Mouse (Mus musculus) midbrain, postnatal 0 days (tissue): ENCODE measurements around the gene Acap1. TPM values are rescaled to one million over a fixed set of nuclear protein-coding genes. Genes with fewer than 3 reads are reported as not detected.
A peak's percentile ranks its signal among the peaks of the same experiment; 100 is the strongest.

Source experiments
- ATAC-seq: fragments of 200-750 bp; cut with Nextera tagmentation; 2 replicates; pipeline ENCODE4 v1.8.0; 2017; ENCODE audit warnings: moderate number of reproducible peaks, mild to moderate bottlenecking, moderate TSS enrichment, moderate library complexity; ENCODE audit not compliant: low FRiP score
- DNase-seq: peaks from one replicate; pipeline ENCODE4 v3.0.0-alpha.2; 2015; ENCODE audit warnings: low spot score
- H3K27ac ChIP-seq: fragments of 300-500 bp; sonication (generic); 2 replicates; pipeline ENCODE4 v1.5.1; 2014; ENCODE audit warnings: low read depth, mild to moderate bottlenecking, low read length, mixed read lengths
- H3K27me3 ChIP-seq: fragments of 300-500 bp; sonication (generic); 2 replicates; pipeline ENCODE4 v1.6.1; 2014; ENCODE audit warnings: low read length, control low read depth, mixed read lengths; ENCODE audit not compliant: insufficient read depth
- H3K36me3 ChIP-seq: fragments of 300-500 bp; sonication (generic); 2 replicates; pipeline ENCODE4 v1.6.1; 2014; ENCODE audit warnings: low read length, control low read depth, mixed read lengths; ENCODE audit not compliant: insufficient read depth
- H3K4me1 ChIP-seq: fragments of 300-500 bp; sonication (generic); 2 replicates; pipeline ENCODE4 v1.6.1; 2014; ENCODE audit warnings: mild to moderate bottlenecking, control low read depth, antibody characterized with exemption, low read length, mixed read lengths; ENCODE audit not compliant: insufficient read depth
- H3K4me2 ChIP-seq: fragments of 300-500 bp; sonication (generic); 2 replicates; pipeline ENCODE4 v1.6.1; 2014; ENCODE audit warnings: low read depth, mild to moderate bottlenecking, low read length, mixed read lengths; ENCODE audit not compliant: poor library complexity, severe bottlenecking
- H3K4me3 ChIP-seq: fragments of 300-500 bp; sonication (generic); 2 replicates; pipeline ENCODE4 v1.5.1; 2014; ENCODE audit warnings: low read depth, mild to moderate bottlenecking, low read length, moderate library complexity
- H3K9ac ChIP-seq: fragments of 300-500 bp; sonication (generic); replicated peaks from 2 replicates; pipeline ENCODE4 v1.6.1; 2014; ENCODE audit warnings: mild to moderate bottlenecking, low read length, moderate library complexity, mixed read lengths; ENCODE audit not compliant: poor library complexity, severe bottlenecking
- H3K9me3 ChIP-seq: fragments of 300-500 bp; sonication (generic); 2 replicates; pipeline ENCODE4 v1.6.1; 2016; ENCODE audit warnings: low read length, control low read depth
- CTCF ChIP-seq: IDR thresholded peaks from 2 replicates; pipeline ENCODE4 v1.5.1; 2016; ENCODE audit warnings: antibody characterized with exemption, mild to moderate bottlenecking
- WGBS: fragments of 180-500 bp; shearing (Covaris S2); extraction: QIAGEN DNeasy Blood & Tissue Kit; methylation state at CpG from one replicate; pipeline ENCODE4 v1.1.7; 2014; 5-methylcytosine and 5-hydroxymethylcytosine counted together
- polyA plus RNA-seq: library from polyadenylated mRNA; unstranded; fragments of >200 nt; fragmentation: Nextera tagmentation; extraction: Ambion mirVana; gene quantifications from 2 replicates; pipeline ENCODE4 v1.2.1, GENCODE M21; 2015
- total RNA-seq: library from RNA; depleted of rRNA; stranded (reverse); fragments of >200 nt; gene quantifications from 2 replicates; pipeline ENCODE4 v1.2.3, GENCODE M21; 2014

The Acap1 gene
- total and polyA plus RNA-seq, 2 experiments from 2014 or later: 0.14 TPM; not detected in 1

GRCm38 (mm10) chr11:69837952-69838713 is 57.2 kb downstream of the Acap1 start, which contains the start of gene Tmem256:
Gene Tmem256 (plus strand): TSS chr11:69838514.
- Histone ChIP-seq H3K4me3 (peak within 1 kb of the TSS; percentile 91), H3K36me3 (peaks cover 4% of the 10 kb centered on the region; the same call in 1 of the 2 replicates), H3K27ac (peak within 1 kb of the TSS; percentile 97), H3K9me3 (no peaks in the 10 kb centered on the region), H3K27me3 (no peaks in the 10 kb centered on the region), H3K4me2 (peak within 1 kb of the TSS; percentile 97), H3K4me1 (peaks cover 11% of the 10 kb centered on the region; the same call in 1 of the 2 replicates), H3K9ac (peak within 1 kb of the TSS; percentile 98)
- ATAC-seq (peak; percentile 92), DNase-seq (peak; percentile 100)
- no peak; the same call in 1 of the 2 replicates for TF ChIP-seq CTCF
- WGBS: 1% methylated on average over 34 of the region's 34 CpGs

- Histone ChIP-seq H3K9ac (peak within 1 kb of the TSS; percentile 98), H3K4me2 (peak within 1 kb of the TSS; percentile 97), H3K27me3 (no peaks in the 10 kb centered on the region), H3K27ac (peak within 1 kb of the TSS; percentile 97), H3K36me3 (peaks cover 8% of the 10 kb centered on the region), H3K4me1 (peaks cover 11% of the 10 kb centered on the region; the same call in 1 of the 2 replicates), H3K9me3 (no peaks in the 10 kb centered on the region), H3K4me3 (peak within 1 kb of the TSS; percentile 91)
- WGBS: 0% methylated on average over 32 of the region's 32 CpGs
- TF ChIP-seq CTCF: peak; percentile 42; the same call in 1 of the 2 replicates
- DNase-seq: no peak
- peak; percentile 85 for ATAC-seq
These were observed 57.8 kb downstream of the Acap1 start, which contains the start of gene Nlgn2 for GRCm38 (mm10) chr11:69837604-69837951. Gene Nlgn2 (minus strand): TSS chr11:69837784.

GRCm38 (mm10) chr11:69836703-69837576 is 58.4 kb downstream of the Acap1 start:
- H3K36me3 ChIP-seq: peaks cover 14% of the 10 kb centered on the region
- H3K9ac ChIP-seq: peak overlapping the region; percentile 98
- WGBS: under 1% methylated on average over 24 of the region's 52 CpGs
- no peaks in the 10 kb centered on the region for H3K27me3 ChIP-seq
- no peaks in the 10 kb centered on the region for H3K9me3 ChIP-seq
- H3K4me2 ChIP-seq: peak overlapping the region; percentile 97
- peak overlapping the region; percentile 91 for H3K4me3 ChIP-seq
- ATAC-seq: no peak
- no peak for TF ChIP-seq CTCF
- peaks cover 11% of the 10 kb centered on the region; the same call in 1 of the 2 replicates for H3K4me1 ChIP-seq
- H3K27ac ChIP-seq: peak overlapping the region; percentile 97
- peak; percentile 51 for DNase-seq

GRCm38 (mm10) chr11:69835966-69836335 is 59.4 kb downstream of the Acap1 start:
- Histone ChIP-seq H3K9ac (peak overlapping the region; percentile 98), H3K4me2 (peak overlapping the region; percentile 97), H3K27me3 (no peaks in the 10 kb centered on the region), H3K9me3 (no peaks in the 10 kb centered on the region), H3K27ac (peak overlapping the region; percentile 97), H3K4me1 (peaks cover 11% of the 10 kb centered on the region; the same call in 1 of the 2 replicates), H3K4me3 (peak overlapping the region; percentile 91), H3K36me3 (peaks cover 14% of the 10 kb centered on the region)
- DNase-seq (no peak), ATAC-seq (no peak)
- WGBS: 4% methylated on average over 3 of the region's 4 CpGs
- TF ChIP-seq CTCF: no peak

- H3K9me3 ChIP-seq: no peaks in the 10 kb centered on the region
- H3K27me3 ChIP-seq: no peaks in the 10 kb centered on the region
- peak overlapping the region; percentile 97 for H3K4me2 ChIP-seq
- no peak for TF ChIP-seq CTCF
- peak overlapping the region; percentile 97 for H3K27ac ChIP-seq
- WGBS: 2% methylated on average over 9 of the region's 9 CpGs
- H3K36me3 ChIP-seq: peaks cover 14% of the 10 kb centered on the region
- H3K9ac ChIP-seq: peak overlapping the region; percentile 98
- ATAC-seq: no peak
- peak overlapping the region; percentile 91 for H3K4me3 ChIP-seq
- peaks cover 11% of the 10 kb centered on the region; the same call in 1 of the 2 replicates for H3K4me1 ChIP-seq
- DNase-seq: no peak
These were observed 59.9 kb downstream of the Acap1 start for GRCm38 (mm10) chr11:69835326-69835965.
